Mouse (Mus musculus): Measurements from ENCODE around the gene Tubgcp2. TPM values are rescaled to one million over a fixed set of nuclear protein-coding genes. Genes with fewer than 3 reads are reported as not detected.

Tubgcp2 gene
- total RNA-seq, 2 experiments from 2014 or later = 16.8 to 19.2 TPM

GRCm38 (mm10) chr7:139955505-139955904 lies 81.0 kb downstream of the Tubgcp2 start:
- intact Hi-C loops (cut with DNase I) = no loop called here

DNA sequence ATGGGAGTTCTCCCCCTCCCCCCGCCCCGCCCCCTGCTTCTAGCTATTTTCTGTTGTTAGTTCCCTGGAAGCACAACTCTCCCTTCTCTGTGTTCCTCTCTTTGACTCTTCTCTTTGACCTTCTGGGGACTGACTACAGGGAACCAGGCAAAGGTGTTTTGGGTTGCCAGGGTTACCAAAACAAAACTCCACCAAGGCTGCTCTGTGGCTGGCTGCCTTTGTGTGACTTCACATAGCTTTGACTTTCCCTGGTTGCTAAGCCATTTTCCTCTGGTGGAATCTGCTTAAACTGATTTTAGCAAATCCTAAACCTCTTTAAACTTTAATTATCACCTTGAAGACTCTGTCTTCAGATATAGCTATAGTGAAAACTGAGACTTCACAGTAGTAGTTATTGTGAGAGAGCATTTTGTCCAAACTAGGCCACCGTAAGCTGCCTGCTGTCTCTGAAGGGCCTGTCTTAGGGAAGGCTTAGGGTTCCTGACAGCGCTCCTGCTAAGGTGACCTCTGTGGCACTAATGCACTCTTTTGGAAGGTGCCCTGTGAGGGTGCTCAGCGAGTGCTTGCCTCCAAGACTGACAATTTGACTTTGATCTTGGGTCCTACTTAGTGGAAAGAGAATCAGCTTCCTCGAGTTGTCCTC lies 84.4 kb downstream of the Tubgcp2 start:
- no peak for DNase-seq
- intact Hi-C loops (cut with DNase I) = no loop called here

More at GRCm38 (mm10) chr7:139955505-139955904, 81.0 kb downstream of the Tubgcp2 start:
- no peak for DNase-seq

- intact Hi-C loops (cut with DNase I) = no loop called here
- DNase-seq = no peak
These were observed 85.4 kb downstream of the Tubgcp2 start for GRCm38 (mm10) chr7:139951079-139951478.

- intact Hi-C loops (cut with DNase I) = no loop called here
These were observed 86.0 kb downstream of the Tubgcp2 start for GRCm38 (mm10) chr7:139950283-139950971.

DNA sequence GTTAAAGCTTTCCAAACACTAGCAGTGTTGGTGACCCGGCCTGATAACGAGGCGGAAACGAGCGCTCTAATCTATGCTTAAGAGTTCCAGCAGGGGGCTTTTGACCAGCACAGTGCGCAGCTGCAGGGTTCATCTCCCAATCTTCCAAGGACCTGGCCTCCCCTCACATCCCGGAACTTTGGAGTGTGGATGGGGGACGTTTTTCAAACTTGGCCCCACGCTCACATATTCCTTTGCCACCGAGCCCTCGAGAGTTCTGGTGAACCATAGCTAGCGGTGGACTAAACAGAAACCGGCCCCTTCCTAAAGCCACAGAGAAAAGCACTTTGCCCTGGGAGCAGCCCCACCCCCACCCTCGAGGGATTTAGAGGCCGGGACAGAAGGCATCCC lies 86.6 kb downstream of the Tubgcp2 start:
- intact Hi-C loops (cut with DNase I) = no loop called here
- peak; percentile 27 to 30 for DNase-seq

More at GRCm38 (mm10) chr7:139950283-139950971, 86.0 kb downstream of the Tubgcp2 start:
- peak; percentile 19 to 32 for DNase-seq

DNA sequence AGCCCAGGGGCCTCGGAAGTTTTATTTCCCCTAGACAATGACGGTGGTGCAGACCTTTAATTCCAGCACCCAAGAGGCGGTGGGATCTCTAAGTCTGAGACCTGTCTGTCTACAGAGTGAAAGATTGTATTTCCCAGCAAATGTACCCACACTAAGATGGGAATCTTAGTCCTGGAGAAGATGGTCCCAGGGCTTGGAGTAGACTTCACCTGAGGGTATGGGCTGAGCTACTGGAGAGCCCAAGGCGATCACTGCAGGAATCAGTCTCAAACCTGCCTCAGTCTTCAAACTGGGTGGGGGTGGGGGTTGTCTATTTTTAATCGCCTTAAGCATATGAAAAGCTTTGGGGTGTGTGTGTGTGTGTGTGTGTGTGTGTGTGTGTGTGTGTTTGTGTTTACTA lies 90.4 kb downstream of the Tubgcp2 start:
- no peak for DNase-seq
- intact Hi-C loops (cut with DNase I) = no loop called here

Small RNA genes within 50 kb of the gene (microRNA-seq; reads per million reads assigned to microRNA genes)
- 0 to 0.36 reads per million in 2 experiments for gene Mir202
- 0 reads per million in 2 experiments for gene Mir7062
- 0 reads per million in 2 experiments for gene mmu-mir-7686

Other genes starting within 250 kb of the Tubgcp2 start
- under 1 TPM in 1 of 2 experiments, not detected in 1; 0.07 TPM for gene Adgra1, start 202.5 kb downstream of the Tubgcp2 start, total RNA-seq (2021)
- not detected for gene Kndc1, start 142.0 kb downstream of the Tubgcp2 start, total RNA-seq (2021)
- gene Utf1, start 92.9 kb downstream of the Tubgcp2 start, total RNA-seq (2021) = not detected
- gene 6430531B16Rik, start 57.9 kb downstream of the Tubgcp2 start, total RNA-seq (2021) = not detected
- under 1 TPM; 0.74 to 0.89 TPM for gene Adam8, start 44.1 kb downstream of the Tubgcp2 start, total RNA-seq (2021)
- 1 to 10 TPM; 7.7 to 8.2 TPM for gene Zfp511, start 278 bp downstream of the Tubgcp2 start, total RNA-seq (2021)
- not detected for gene Msx3, start 12.4 kb upstream of the Tubgcp2 start, total RNA-seq (2021)
- gene Caly, start 45.9 kb upstream of the Tubgcp2 start, total RNA-seq (2021) = under 1 TPM in 1 of 2 experiments, not detected in 1; 0.33 TPM
- gene Prap1, start 56.7 kb upstream of the Tubgcp2 start, total RNA-seq (2021) = not detected
- 10 to 100 TPM; 38.9 to 42.5 TPM for gene Fuom, start 65.8 kb upstream of the Tubgcp2 start, total RNA-seq (2021)
- gene Paox, start 79.1 kb upstream of the Tubgcp2 start, total RNA-seq (2021) = 1 to 10 TPM; 3.1 to 3.7 TPM
- gene Echs1, start 79.8 kb upstream of the Tubgcp2 start, total RNA-seq (2021) = 100 to 1,000 TPM; 105 to 146 TPM
- gene Mtg1, start 100.9 kb upstream of the Tubgcp2 start, total RNA-seq (2021) = 10 to 100 TPM; 24.4 to 25.2 TPM
- under 1 TPM in 1 of 2 experiments, not detected in 1; 0.27 TPM for gene Sprn, start 118.2 kb upstream of the Tubgcp2 start, total RNA-seq (2021)
- gene Olfr522, start 128.1 kb upstream of the Tubgcp2 start, total RNA-seq (2021) = not detected
- not detected for gene Olfr523, start 136.5 kb upstream of the Tubgcp2 start, total RNA-seq (2021)
- gene Olfr524, start 169.3 kb upstream of the Tubgcp2 start, total RNA-seq (2021) = not detected
- not detected for gene Cd163l1, start 181.6 kb upstream of the Tubgcp2 start, total RNA-seq (2021)
- not detected for gene 5830411N06Rik, start 210.6 kb upstream of the Tubgcp2 start, total RNA-seq (2021)